Mouse (Mus musculus) liver, embryonic 15.5 days (tissue): ENCODE results near the gene Ranbp9. TPM values are rescaled to one million over a fixed set of nuclear protein-coding genes. Genes with fewer than 3 reads are reported as not detected.

Source experiments
- ATAC-seq: fragments of 200-750 bp; cut with Nextera tagmentation; 2 replicates; pipeline ENCODE4 v1.8.0; 2017; ENCODE audit warnings: moderate number of reproducible peaks, mild to moderate bottlenecking, moderate library complexity; ENCODE audit not compliant: insufficient read depth
- H3K27ac ChIP-seq: fragments of 300-500 bp; sonication (generic); replicated peaks from 2 replicates; pipeline ENCODE4 v1.5.1; 2015; ENCODE audit warnings: mild to moderate bottlenecking, inconsistent platforms
- H3K27me3 ChIP-seq: fragments of 300-500 bp; sonication (generic); 2 replicates; pipeline ENCODE4 v1.6.1; 2015; ENCODE audit warnings: mild to moderate bottlenecking, inconsistent platforms
- H3K36me3 ChIP-seq: fragments of 300-500 bp; sonication (generic); replicated peaks from 2 replicates; pipeline ENCODE4 v1.6.1; 2015; ENCODE audit warnings: moderate library complexity, mild to moderate bottlenecking, inconsistent platforms
- H3K4me1 ChIP-seq: fragments of 300-500 bp; sonication (generic); replicated peaks from 2 replicates; pipeline ENCODE4 v1.6.1; 2015; ENCODE audit warnings: inconsistent platforms
- H3K4me2 ChIP-seq: fragments of 300-500 bp; sonication (generic); 2 replicates; pipeline ENCODE4 v1.6.1; 2015; ENCODE audit warnings: moderate library complexity, mild to moderate bottlenecking, inconsistent platforms
- H3K4me3 ChIP-seq: fragments of 300-500 bp; sonication (generic); replicated peaks from 2 replicates; pipeline ENCODE4 v1.5.1; 2015; ENCODE audit warnings: mild to moderate bottlenecking, inconsistent platforms
- H3K9ac ChIP-seq: fragments of 300-500 bp; sonication (generic); 2 replicates; pipeline ENCODE4 v1.6.1; 2015; ENCODE audit warnings: moderate library complexity, mild to moderate bottlenecking, inconsistent platforms
- H3K9me3 ChIP-seq: fragments of 300-500 bp; sonication (generic); replicated peaks from 2 replicates; pipeline ENCODE4 v1.6.1; 2016; ENCODE audit warnings: inconsistent platforms
- WGBS: fragments of 180-500 bp; shearing (Covaris S2); methylation state at CpG from one replicate; pipeline ENCODE4 v1.1.7; 2015; ENCODE audit warnings: mixed read lengths; ENCODE audit not compliant: insufficient replicate concordance; 5-methylcytosine and 5-hydroxymethylcytosine counted together
- polyA plus RNA-seq: library from polyadenylated mRNA; unstranded; fragments of >200 nt; fragmentation: Nextera tagmentation; extraction: Ambion mirVana; gene quantifications from 2 replicates; pipeline ENCODE4 v1.2.1, GENCODE M21; 2015

Ranbp9 gene
- polyA plus RNA-seq, 1 experiment from 2014 or later = 3.3 TPM

DNA sequence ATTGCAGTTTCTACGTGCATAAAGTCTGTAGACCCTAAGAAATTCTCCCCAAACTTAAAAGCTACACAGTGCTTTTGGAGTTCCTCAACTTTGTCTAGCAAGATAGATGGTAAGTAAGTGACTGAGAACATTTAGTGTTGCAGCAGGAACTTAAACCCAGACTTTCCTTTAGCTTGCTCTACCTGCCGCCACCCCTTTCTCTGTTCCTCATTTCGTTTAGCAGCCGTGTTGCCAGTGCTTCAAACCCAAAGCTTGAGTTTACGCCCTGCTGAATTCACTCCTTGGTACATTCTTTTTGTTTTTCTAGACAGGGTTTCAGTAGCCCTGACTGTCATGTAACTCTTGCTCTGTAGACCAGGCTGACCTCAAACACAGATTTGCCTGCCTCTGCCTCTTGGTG, 81.5 kb downstream of the Ranbp9 start:
- ATAC-seq = no peak
- WGBS = 61% methylated on average over 5 of the region's 5 CpGs
- Histone ChIP-seq H3K9me3 (no peaks in the 10 kb centered on the region), H3K9ac (peak overlapping the region; percentile 85), H3K27ac (no peak overlapping the region), H3K36me3 (peaks cover 46% of the 10 kb centered on the region), H3K4me2 (peak overlapping the region; percentile 75), H3K27me3 (no peaks in the 10 kb centered on the region), H3K4me3 (peak overlapping the region; percentile 92), H3K4me1 (peaks cover 14% of the 10 kb centered on the region)

DNA sequence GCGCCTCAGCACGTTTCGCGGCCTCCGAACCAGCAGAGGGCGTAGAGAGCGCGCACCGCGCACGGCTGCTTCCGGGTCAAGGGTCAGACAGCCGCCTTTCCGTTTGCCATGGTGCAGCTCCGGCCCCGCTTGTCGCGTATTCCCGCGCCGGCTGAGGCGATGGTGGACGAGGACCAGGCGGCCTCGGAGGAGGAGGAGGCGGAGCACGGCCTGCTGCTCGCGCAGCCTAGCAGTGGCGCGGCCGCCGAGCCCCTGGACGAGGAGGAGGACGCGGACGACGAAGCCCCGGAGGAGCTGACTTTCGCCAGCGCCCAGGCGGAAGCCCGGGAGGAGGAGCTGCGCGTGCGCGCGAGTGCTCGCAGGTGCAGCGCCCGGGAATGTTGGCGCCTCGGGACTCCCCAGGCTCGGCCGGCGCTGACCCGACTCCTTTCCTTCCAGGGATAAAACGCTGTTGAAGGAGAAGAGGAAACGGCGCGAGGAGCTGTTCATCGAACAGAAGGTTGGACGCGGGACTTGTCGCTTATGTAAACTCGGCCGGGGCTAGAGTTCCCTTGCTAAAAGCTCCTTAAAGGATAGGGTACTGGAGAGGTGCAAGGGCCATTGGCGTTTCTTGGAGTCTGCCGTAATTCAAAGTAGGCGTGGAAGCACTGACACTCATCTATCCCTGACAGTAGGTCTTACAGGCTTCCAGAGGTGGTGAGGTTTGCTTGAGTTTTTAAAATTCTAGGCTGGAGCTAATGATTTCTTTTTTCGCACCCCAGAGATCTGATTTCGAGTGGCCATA, 82.6 kb downstream of the Ranbp9 start, which contains the start of gene Nol7:
Gene Nol7, plus strand, starts transcription at position 94 of the 784 bp plus-strand sequence.
- Histone ChIP-seq H3K4me1 (peaks cover 14% of the 10 kb centered on the region), H3K4me2 (peak within 1 kb of the TSS; percentile 75), H3K9me3 (no peaks in the 10 kb centered on the region), H3K27me3 (no peaks in the 10 kb centered on the region), H3K9ac (peak within 1 kb of the TSS; percentile 85), H3K4me3 (peak within 1 kb of the TSS; percentile 92), H3K27ac (peak within 1 kb of the TSS; percentile 89), H3K36me3 (peaks cover 36% of the 10 kb centered on the region)
- peak; percentile 95 for ATAC-seq
- WGBS = under 1% methylated on average over 72 of the region's 72 CpGs

DNA sequence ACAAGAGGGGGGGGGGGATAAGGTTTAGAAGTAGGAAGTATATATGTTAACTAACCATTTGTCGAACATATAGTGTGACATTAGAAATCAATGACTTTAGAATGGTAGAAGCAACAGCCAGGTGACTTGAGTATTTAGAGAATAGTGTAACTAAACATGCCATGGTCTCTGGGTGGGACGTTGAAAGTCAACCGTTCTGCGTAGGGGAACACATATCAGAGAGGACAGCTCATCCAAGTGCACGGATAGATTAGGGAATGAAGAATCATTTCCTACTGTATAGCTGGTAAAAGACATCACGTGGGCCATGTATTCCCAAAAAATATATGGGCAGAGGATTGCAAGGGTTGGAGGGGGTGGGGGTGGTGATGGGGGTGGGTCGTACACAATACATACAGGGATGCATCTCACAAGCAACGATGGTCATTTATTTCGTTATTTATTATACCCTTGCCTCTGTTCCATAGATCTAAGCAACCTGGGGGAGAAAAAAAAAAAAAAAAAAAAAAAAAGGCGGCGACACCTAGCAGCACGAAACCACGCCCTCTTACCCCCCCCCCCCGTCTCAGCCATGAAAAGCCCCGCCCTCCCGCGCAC, 83.3 kb downstream of the Ranbp9 start:
- Histone ChIP-seq H3K4me2 (peak overlapping the region; percentile 75), H3K4me1 (peaks cover 14% of the 10 kb centered on the region), H3K27ac (no peak overlapping the region), H3K4me3 (peak overlapping the region; percentile 92), H3K9me3 (no peaks in the 10 kb centered on the region), H3K9ac (no peak overlapping the region), H3K36me3 (peaks cover 29% of the 10 kb centered on the region), H3K27me3 (no peaks in the 10 kb centered on the region)
- 46% methylated on average over 14 of the region's 17 CpGs for WGBS
- no peak for ATAC-seq

DNA sequence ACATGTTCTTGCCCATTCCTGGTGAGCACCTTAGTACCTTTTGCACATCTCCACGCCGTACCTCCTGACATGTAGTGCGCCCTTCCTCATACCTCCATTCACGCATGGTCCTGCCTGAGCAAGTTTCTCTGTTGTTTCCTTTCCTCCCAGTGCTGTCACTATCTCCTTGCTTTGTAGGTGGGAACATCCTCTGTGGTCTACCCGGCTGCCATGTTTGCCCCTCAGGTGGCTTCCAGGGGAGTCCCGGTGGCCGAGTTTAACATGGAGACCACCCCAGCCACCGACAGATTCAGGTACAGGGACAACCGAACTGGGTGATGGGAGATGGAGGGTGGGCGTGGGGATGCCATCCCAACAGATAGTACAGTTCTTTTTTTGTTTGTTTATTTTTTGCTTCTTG, 95.8 kb downstream of the Ranbp9 start:
- H3K4me1 ChIP-seq = no peaks in the 10 kb centered on the region
- H3K27ac ChIP-seq = no peak overlapping the region
- no peak overlapping the region for H3K9ac ChIP-seq
- H3K27me3 ChIP-seq = no peaks in the 10 kb centered on the region
- H3K4me2 ChIP-seq = no peak overlapping the region
- no peak for ATAC-seq
- H3K36me3 ChIP-seq = 0 out of 2 replicates have a peak, but pooled peaks cover 6% of the 10 kb centered on the region
- H3K4me3 ChIP-seq = no peak overlapping the region
- 74% methylated on average over 10 of the region's 10 CpGs for WGBS
- no peaks in the 10 kb centered on the region for H3K9me3 ChIP-seq

DNA sequence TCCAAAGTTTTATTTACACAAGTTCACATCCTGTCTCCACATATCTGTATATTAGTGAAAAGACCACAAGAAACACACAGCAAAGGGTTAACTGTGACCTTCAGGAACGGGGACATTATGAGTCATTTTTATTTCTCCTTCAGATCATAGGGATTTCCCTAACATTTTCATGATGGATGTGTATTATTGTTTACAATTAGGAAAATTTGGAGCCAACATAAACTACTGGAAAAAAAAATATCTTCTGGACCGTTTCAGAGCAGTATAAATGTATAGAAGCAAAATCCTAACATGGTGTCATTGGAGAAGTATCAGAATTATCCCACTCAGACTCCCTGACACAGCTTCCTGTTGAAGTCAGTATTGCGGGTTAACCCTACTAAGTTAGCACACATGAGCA, 101.1 kb downstream of the Ranbp9 start:
- no peak overlapping the region for H3K9ac ChIP-seq
- no peaks in the 10 kb centered on the region for H3K27me3 ChIP-seq
- ATAC-seq = no peak
- no peaks in the 10 kb centered on the region for H3K4me1 ChIP-seq
- H3K27ac ChIP-seq = no peak overlapping the region
- WGBS = 68% methylated on average over 3 of the region's 3 CpGs
- no peaks in the 10 kb centered on the region for H3K9me3 ChIP-seq
- no peak overlapping the region for H3K4me3 ChIP-seq
- 0 out of 2 replicates have a peak, but pooled peaks cover 13% of the 10 kb centered on the region for H3K36me3 ChIP-seq
- H3K4me2 ChIP-seq = no peak overlapping the region

DNA sequence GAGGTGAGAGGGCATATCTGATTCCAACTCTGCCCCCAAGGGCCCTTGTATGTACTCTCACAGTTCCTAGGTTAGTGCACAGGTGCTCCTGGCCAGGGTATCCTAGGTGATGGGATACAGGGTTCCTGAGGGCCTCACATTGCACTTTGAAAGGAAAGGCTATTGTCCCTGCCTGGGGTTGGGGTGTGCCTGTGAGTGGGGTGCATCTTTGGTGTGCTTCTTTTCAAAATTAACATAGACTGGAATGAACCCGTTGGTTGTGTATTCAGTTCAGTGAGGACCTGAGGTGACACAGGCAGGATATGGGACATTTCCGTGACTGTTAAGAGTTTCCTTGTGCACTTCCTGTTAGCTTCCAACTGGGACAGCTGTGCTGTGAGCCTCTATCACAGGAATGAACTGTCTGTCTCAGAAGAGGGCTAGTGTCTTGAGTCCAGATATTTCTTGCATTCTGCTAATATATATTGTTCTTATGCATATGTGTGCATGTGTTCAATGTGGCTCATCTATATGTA, 106.1 kb downstream of the Ranbp9 start:
- no peak overlapping the region for H3K27ac ChIP-seq
- H3K9me3 ChIP-seq = no peaks in the 10 kb centered on the region
- ATAC-seq = no peak
- peaks cover 27% of the 10 kb centered on the region for H3K36me3 ChIP-seq
- H3K4me3 ChIP-seq = no peak overlapping the region
- H3K4me1 ChIP-seq = no peaks in the 10 kb centered on the region
- no peaks in the 10 kb centered on the region for H3K27me3 ChIP-seq
- H3K4me2 ChIP-seq = no peak overlapping the region
- H3K9ac ChIP-seq = no peak overlapping the region
- WGBS = 38% methylated on average over 2 of the region's 2 CpGs

DNA sequence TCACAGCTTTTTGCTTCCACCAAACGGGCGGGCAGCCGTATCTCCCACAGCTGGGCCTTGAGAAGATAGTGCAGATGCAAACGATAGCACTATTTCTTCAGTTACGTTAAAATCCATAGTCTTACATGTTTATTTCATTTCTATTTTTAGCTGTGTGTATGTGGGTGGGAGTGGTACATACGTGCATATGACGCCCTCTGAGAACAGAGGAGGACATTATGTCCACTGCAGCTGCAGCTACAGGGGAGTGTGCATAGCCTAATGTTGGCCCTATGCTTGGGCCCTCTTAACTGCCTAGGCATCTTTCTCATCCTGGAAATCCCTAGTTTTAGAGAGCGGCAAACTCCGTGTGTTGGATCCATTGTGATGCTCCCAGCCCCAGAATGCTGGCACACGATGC, 106.9 kb downstream of the Ranbp9 start:
- H3K9me3 ChIP-seq = no peaks in the 10 kb centered on the region
- 73% methylated on average over 10 of the region's 10 CpGs for WGBS

DNA sequence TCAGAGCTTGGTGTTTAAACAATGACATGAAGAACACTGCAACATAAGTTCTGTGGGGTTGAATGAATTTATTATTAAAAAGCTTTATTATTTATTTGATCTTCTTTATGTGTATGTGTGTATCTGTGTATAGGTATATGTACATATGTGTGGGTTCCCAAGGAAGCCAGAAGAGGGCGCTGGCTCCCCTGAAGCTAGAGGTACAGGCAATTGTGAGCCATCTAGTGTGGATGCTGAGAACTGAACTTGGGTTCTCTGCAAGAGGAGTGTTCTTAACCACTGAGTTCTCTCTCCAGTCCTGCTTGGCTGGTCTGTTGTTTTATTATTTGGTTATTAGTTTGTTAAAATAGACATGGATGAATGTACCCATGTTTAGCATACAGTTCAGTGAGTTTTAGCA, 108.2 kb downstream of the Ranbp9 start:
- no peak for ATAC-seq
- H3K4me3 ChIP-seq = no peak overlapping the region
- no peak overlapping the region for H3K4me2 ChIP-seq
- H3K9me3 ChIP-seq = no peaks in the 10 kb centered on the region
- H3K9ac ChIP-seq = no peak overlapping the region
- 63% methylated on average over 1 of the region's 1 CpGs for WGBS
- H3K27ac ChIP-seq = no peak overlapping the region
- H3K27me3 ChIP-seq = no peaks in the 10 kb centered on the region
- H3K4me1 ChIP-seq = no peaks in the 10 kb centered on the region
- peaks cover 27% of the 10 kb centered on the region for H3K36me3 ChIP-seq

More for the DNA sequence above, 106.9 kb downstream of the Ranbp9 start:
- no peaks in the 10 kb centered on the region for H3K27me3 ChIP-seq
- peaks cover 27% of the 10 kb centered on the region for H3K36me3 ChIP-seq
- no peak for ATAC-seq
- no peak overlapping the region for H3K9ac ChIP-seq
- no peak overlapping the region for H3K4me3 ChIP-seq
- no peaks in the 10 kb centered on the region for H3K4me1 ChIP-seq
- no peak overlapping the region for H3K4me2 ChIP-seq
- no peak overlapping the region for H3K27ac ChIP-seq

DNA sequence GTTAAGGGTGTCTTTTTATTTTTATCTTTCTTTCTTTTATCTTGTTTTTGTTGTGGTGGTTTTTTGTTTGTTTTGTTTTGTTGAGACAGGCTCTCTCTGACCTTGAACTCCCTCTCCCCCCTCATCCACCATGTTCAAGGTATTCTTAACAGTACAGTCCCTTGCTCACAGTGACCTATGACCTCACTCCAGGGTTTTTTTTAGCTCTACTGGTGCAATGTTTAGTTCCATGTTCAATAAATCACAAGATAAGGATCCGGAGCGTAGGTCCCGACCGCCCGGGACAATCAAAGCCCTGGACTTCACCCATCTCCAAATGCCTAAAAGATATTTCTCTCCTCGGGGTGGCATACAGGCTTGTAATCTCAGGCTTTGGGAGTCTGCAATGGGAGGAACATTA, 111.0 kb downstream of the Ranbp9 start:
- no peak for ATAC-seq
- 68% methylated on average over 6 of the region's 6 CpGs for WGBS
- Histone ChIP-seq H3K4me2 (no peak overlapping the region), H3K9ac (no peak overlapping the region), H3K9me3 (no peaks in the 10 kb centered on the region), H3K27me3 (no peaks in the 10 kb centered on the region), H3K4me1 (peaks cover 10% of the 10 kb centered on the region), H3K36me3 (peaks cover 20% of the 10 kb centered on the region), H3K27ac (no peak overlapping the region), H3K4me3 (no peak overlapping the region)

DNA sequence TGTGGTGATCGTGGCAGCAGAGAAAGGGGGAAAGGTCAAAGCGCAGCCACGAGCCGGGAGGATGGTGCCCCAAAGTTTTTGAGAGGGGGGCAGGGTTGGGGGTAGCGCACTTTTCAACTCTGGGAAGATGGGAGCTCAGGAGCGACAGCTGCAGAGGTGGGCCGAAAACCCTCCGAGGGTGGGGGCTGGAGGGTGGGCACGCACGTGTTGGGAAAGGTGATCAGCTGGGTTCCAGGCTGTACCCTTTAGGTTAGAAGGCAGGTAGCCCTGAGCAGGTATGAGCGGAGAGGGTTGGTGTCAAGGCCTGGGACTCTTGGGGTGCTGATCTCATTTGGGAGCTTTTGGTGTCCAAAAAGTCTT, 115.3 kb downstream of the Ranbp9 start:
- Histone ChIP-seq H3K27me3 (no peaks in the 10 kb centered on the region), H3K9ac (peak overlapping the region; percentile 58), H3K27ac (no peak overlapping the region), H3K4me2 (peak overlapping the region; percentile 86), H3K9me3 (no peaks in the 10 kb centered on the region), H3K4me3 (peak overlapping the region; percentile 69), H3K36me3 (peaks cover 2% of the 10 kb centered on the region; the same call in 1 of the 2 replicates), H3K4me1 (peaks cover 12% of the 10 kb centered on the region)
- 7% methylated on average over 11 of the region's 11 CpGs for WGBS
- ATAC-seq = peak; percentile 26; the same call in 1 of the 2 replicates
